Mouse (Mus musculus) T-helper 2 cell (primary cell): ENCODE measurements at regions not wholly inside any gene's neighbourhood (a gene's known extent, or its start where the extent isn't known, plus 50 kb on each side); places are given as distances from the start of the nearest gene placed in this dataset.

Experiments used
- in situ Hi-C: fragments of 300-600 bp; cut with MboI, MseI; formaldehyde crosslinking; loops from one replicate; pipeline ENCODE4 v1.15.1; 2025; ENCODE audit warnings: high pct_unique_total_duplicates

DNA sequence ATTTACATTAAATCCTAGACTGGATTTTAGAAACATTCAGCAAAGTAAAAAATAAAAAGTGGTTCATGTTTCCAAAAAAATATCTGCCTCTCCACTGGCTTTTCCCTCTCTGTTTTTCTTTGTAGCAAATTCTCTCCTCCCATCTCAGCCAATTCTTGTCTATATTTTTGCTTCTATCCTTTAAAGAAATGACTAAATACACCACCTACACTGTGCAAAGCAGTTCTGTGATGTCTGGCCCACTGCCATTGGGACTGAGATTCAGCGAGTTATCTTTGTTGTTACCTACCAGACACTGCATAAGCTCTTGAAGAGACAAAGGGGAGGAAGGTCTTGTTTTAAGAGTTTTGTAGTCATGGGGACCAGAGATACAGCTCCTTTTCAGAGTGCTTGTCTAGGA, 835.8 kb upstream of the Klhl29 start:
- in situ Hi-C loops = no loop called here

DNA sequence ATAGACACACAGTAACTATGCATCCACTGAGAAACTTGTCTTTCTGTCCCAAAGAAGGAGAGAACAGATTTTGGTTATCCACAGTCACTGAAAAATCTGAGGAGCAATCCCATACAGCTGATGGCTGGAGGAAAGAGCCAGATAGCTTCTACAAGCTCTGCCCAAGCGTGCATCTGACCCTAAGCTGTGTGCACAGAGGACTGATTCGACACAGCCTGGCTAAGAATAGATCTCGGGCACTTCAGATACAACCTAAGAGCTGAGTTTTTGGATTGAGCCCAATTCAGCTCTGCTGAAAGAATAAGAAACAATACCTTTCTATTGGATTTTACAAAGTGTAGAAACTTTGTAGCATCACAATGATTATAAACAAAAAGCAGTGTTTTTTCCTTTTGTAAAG, 813.8 kb upstream of the Klhl29 start:
- in situ Hi-C loops = no loop called here

- in situ Hi-C loops = no loop called here
Observed at GRCm38 (mm10) chr12:6168795-6169194, 793.3 kb upstream of the Klhl29 start.

GRCm38 (mm10) chr12:6154287-6154686, 778.8 kb upstream of the Klhl29 start:
- in situ Hi-C loops = no loop called here

DNA sequence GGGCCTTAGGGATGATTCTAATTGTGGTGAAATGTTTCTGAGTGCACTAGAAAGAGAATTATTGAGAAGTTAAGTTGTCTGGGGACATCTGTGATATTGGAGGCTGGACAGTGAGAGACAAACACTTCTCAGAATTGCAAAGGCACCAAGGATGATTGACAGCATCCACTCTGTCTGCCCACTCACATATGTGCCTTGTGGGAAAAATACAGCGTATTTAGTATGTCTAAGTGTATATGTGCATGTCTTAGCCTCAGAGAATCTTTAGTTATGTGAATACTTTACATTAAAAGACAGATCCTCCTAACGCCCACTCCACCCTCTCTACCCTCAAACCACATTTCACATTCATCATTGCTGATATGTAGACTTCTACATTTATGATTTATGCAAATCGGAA, 776.0 kb upstream of the Klhl29 start:
- in situ Hi-C loops = no loop called here

DNA sequence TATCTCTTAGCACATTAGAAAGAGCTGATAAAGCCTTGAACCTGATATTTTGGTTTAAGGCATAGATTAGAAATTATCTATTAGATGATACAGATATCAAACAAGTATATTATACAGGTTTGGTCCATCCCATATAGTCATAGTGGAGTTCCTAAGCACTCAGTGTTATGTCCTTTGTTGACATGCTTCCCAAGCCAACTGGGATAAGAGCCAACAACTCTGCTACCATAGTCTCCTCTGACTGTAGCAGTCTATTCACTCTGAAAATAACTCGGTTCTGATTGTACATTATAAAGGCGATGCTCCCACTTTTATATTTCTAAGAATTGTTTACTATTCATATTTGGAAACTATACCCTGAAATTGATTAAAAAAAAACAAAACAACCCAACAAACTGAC, 757.0 kb upstream of the Klhl29 start:
- in situ Hi-C loops = no loop called here

DNA sequence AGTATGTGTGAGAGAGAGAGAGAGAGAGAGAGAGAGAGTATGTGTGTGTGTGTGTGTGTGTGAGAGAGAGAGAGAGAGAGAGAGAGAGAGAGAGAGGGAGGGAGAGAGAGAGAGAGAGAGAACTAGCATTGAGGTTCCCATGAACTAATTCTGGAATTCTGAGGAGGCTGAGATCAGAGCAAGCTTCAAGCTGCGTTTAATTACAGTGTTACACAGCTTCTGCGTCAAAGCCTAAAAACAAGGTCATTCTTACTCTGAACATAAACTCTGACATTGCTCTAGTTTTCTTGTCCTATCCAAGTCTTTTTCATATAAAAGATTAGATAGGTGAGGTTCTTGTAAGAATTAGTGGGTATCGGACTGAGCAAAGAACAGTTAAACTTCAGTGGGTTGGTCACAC, 744.1 kb upstream of the Klhl29 start:
- in situ Hi-C loops = no loop called here

- in situ Hi-C loops = no loop called here
Observed at GRCm38 (mm10) chr12:6115254-6115653, 739.8 kb upstream of the Klhl29 start.

GRCm38 (mm10) chr12:6097295-6097694, 721.8 kb upstream of the Klhl29 start:
- in situ Hi-C loops = no loop called here

DNA sequence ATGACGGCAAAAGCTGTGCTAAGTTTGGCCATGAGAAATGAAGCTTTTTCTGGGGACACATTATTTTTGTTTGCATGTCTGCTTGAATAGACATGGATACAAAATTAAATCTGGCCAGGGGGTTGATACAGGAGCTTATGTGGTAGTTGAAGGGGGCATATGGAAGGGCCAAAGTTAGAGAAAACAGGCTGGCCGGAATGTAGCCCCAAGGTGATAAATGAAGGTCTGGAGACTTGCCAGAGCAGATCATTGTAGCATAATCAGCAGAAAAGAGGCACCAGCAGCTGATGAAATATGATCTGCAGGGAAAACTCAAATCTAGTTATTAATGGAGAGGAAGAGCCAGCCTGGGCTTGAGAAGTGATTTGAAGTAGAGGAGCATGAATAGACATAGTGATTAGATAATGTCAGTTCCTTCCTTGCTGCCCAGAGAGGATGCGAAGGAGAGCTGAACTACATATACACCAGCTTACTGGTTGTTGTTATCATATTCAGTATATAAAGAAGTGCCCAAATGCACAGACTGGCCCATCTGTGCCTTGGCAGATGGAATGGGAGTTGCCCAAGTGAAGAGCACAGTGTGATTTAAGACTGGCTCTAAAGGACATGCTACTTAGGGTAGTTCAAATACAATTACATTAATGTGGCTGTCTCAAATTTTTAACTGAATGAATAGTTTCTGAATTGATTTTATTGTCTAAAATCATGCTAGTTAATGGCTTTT, 712.3 kb upstream of the Klhl29 start:
- in situ Hi-C loops = no loop called here

- in situ Hi-C loops = no loop called here
Observed at GRCm38 (mm10) chr12:6087071-6087470, 711.6 kb upstream of the Klhl29 start.

- in situ Hi-C loops = no loop called here
Observed at GRCm38 (mm10) chr12:6046866-6047689, 671.6 kb upstream of the Klhl29 start.

- in situ Hi-C loops = no loop called here
Observed at GRCm38 (mm10) chr12:6046110-6046509, 670.6 kb upstream of the Klhl29 start.

DNA sequence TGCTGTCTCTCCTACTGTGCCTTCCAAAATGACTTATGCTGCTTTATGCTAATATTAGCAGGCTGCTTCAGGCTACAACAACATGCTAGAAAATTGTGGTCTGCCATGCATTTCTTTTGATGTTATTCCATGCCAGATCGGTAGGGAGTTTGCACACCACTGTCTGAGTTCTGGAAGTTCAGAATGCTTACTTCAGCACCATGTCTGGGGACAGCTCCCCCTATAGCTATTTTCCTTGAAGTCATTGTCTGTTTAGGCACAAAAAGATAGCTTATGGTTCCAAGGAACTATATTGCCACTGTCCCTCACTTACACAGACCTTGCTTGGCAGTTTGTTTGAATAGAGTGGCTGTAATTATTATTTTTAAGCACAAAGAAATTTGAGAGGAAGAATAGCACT, 666.8 kb upstream of the Klhl29 start:
- in situ Hi-C loops = no loop called here

GRCm38 (mm10) chr12:6024111-6024510, 648.6 kb upstream of the Klhl29 start:
- in situ Hi-C loops = no loop called here

GRCm38 (mm10) chr12:6022490-6022889, 647.0 kb upstream of the Klhl29 start:
- in situ Hi-C loops = no loop called here

DNA sequence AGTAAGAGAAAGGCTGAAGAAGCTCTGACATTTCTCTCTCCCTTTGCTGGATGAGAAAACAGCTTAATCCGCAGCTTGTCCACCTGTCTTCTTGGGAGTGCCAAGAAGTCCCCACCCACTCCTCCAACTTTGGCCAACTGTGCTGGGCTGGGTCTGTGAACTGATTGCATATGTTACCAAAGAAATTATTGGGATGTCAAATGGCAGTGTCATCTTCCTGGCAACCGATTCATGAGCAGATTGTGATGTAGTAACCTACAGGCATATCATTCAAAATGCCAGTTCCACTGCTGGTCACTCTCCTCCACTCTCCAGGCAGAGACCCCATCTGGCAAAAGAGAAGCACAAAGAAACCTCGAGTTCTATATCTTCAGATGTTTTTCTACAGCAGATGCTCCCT, 625.5 kb upstream of the Klhl29 start:
- in situ Hi-C loops = no loop called here

GRCm38 (mm10) chr12:5997366-5997765, 621.9 kb upstream of the Klhl29 start:
- in situ Hi-C loops = no loop called here

DNA sequence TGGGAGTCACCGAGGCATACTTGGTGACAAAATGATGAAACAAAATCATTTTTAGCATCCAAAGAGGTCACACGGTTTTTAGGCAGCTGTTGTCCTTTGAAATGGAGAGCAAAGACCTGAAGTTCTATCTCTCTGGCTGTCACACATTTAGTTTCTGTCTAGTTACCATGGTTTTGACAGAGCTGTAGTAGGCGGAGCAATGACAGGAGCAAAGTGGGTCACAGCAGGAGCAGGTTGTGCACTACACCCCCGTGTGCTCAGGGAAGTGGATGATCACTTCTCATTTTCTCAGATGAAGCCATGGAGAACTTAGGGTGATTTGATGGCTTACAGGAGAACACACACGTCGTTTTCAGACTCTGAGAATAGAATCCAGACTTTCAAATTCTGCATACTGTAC, 621.2 kb upstream of the Klhl29 start:
- in situ Hi-C loops = no loop called here

- in situ Hi-C loops = no loop called here
Observed at GRCm38 (mm10) chr12:5983937-5984610, 608.6 kb upstream of the Klhl29 start.

- in situ Hi-C loops = no loop called here
Observed at GRCm38 (mm10) chr12:5982096-5982495, 606.6 kb upstream of the Klhl29 start.

- in situ Hi-C loops = no loop called here
Observed at GRCm38 (mm10) chr12:5975926-5976325, 600.4 kb upstream of the Klhl29 start.

DNA sequence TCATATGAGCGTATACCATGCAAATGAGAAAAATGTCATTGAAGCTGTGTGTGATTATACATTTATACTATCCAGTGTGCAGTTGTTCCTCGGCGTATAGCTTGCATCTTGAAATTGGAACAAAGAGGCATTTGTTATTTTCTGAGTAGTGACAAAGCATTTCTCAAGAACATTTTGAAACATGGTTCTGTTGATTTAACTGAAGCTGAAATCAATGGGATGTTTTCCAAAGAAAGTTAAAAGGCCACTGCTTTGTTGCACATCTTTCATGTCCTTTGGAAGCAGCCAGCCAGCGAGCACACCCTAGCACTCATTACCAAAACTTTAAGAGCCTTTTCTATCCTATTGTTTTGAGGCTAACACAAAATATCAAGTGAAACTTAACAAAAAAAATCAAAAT, 594.1 kb upstream of the Klhl29 start:
- in situ Hi-C loops = no loop called here
